Mouse (Mus musculus) liver, embryonic 14.5 days (tissue): ENCODE measurements around the gene Dtx1. TPM values are rescaled to one million over a fixed set of nuclear protein-coding genes. Genes with fewer than 3 reads are reported as not detected.

Source experiments
- ATAC-seq: fragments of 200-750 bp; cut with Nextera tagmentation; 2 replicates; pipeline ENCODE4 v1.8.0; 2017; ENCODE audit warnings: moderate number of reproducible peaks, mild to moderate bottlenecking, moderate library complexity; ENCODE audit not compliant: insufficient read depth
- DNase-seq, 3 experiments: peaks; one replicate each; pipeline ENCODE4 v3.0.0-alpha.2; 2012 to 2013; ENCODE audit warnings: low read depth in 3 of 3, low spot score in 3 of 3
- H3K27ac ChIP-seq: fragments of 300-500 bp; sonication (generic); 2 replicates; pipeline ENCODE4 v1.5.1; 2014; ENCODE audit warnings: moderate library complexity, mild to moderate bottlenecking, control low read depth, inconsistent platforms
- H3K27me3 ChIP-seq: fragments of 300-500 bp; sonication (generic); 2 replicates; pipeline ENCODE4 v1.6.1; 2014; ENCODE audit warnings: mild to moderate bottlenecking, low read length, moderate library complexity; ENCODE audit not compliant: control insufficient read depth, insufficient read depth
- H3K36me3 ChIP-seq: fragments of 300-500 bp; sonication (generic); replicated peaks from 2 replicates; pipeline ENCODE4 v1.6.1; 2014; ENCODE audit warnings: low read depth; ENCODE audit not compliant: control insufficient read depth, insufficient read depth
- H3K4me1 ChIP-seq, 2 experiments: fragments of 200-500 bp in 1 of 2; fragments of 300-500 bp in 1 of 2; sonication (generic) in 1 of 2; replicated peaks; 2 replicates each; pipeline ENCODE4 v1.6.1; 2012 to 2014; ENCODE audit warnings: antibody characterized with exemption in 1 of 2, inconsistent platforms in 1 of 2, low read length in 1 of 2; ENCODE audit not compliant: control insufficient read depth in 2 of 2, insufficient read depth in 2 of 2
- H3K4me2 ChIP-seq: fragments of 300-500 bp; sonication (generic); 2 replicates; pipeline ENCODE4 v1.6.1; 2014; ENCODE audit warnings: low read depth, mild to moderate bottlenecking, control low read depth, moderate library complexity
- H3K4me3 ChIP-seq, 2 experiments: fragments of 200-500 bp in 1 of 2; fragments of 300-500 bp in 1 of 2; sonication (generic) in 1 of 2; 2 replicates each; pipeline ENCODE4 v1.5.1; 2012 to 2014; ENCODE audit warnings: low read depth in 2 of 2, low read length in 2 of 2, mild to moderate bottlenecking in 2 of 2, control low read depth in 1 of 2, inconsistent platforms in 1 of 2, moderate library complexity in 1 of 2; ENCODE audit not compliant: insufficient read depth in 1 of 2
- H3K9ac ChIP-seq: fragments of 300-500 bp; sonication (generic); replicated peaks from 2 replicates; pipeline ENCODE4 v1.6.1; 2014; ENCODE audit warnings: mild to moderate bottlenecking, control low read depth, moderate library complexity
- H3K9me3 ChIP-seq: fragments of 300-500 bp; sonication (generic); 2 replicates; pipeline ENCODE4 v1.6.1; 2016; ENCODE audit warnings: low read length, mixed read lengths; ENCODE audit not compliant: control insufficient read depth
- CTCF ChIP-seq: IDR thresholded peaks from 2 replicates; pipeline ENCODE4 v1.5.1; 2016; ENCODE audit warnings: antibody characterized with exemption, low read depth, control low read depth
- EP300 ChIP-seq: IDR thresholded peaks from 2 replicates; pipeline ENCODE4 v1.6.1; 2016; ENCODE audit warnings: antibody characterized with exemption, low read depth
- WGBS: fragments of 180-500 bp; shearing (Covaris S2); extraction: QIAGEN DNeasy Blood & Tissue Kit; methylation state at CpG from one replicate; pipeline ENCODE4 v1.1.7; 2014; ENCODE audit not compliant: insufficient replicate concordance; 5-methylcytosine and 5-hydroxymethylcytosine counted together
- polyA plus RNA-seq, 2 experiments: library from polyadenylated mRNA; depleted of rRNA in 1 of 2; stranded (reverse) in 1 of 2; unstranded in 1 of 2; fragments of >200 nt; fragmentation: Nextera tagmentation in 1 of 2; extraction: Ambion mirVana in 1 of 2; gene quantifications; 2 replicates each; pipeline versions ENCODE4 v1.2.1 to v1.2.3; 2012 to 2014

Dtx1 gene
- polyA plus RNA-seq, 2 experiments: 0.03 to 0.05 TPM

DNA sequence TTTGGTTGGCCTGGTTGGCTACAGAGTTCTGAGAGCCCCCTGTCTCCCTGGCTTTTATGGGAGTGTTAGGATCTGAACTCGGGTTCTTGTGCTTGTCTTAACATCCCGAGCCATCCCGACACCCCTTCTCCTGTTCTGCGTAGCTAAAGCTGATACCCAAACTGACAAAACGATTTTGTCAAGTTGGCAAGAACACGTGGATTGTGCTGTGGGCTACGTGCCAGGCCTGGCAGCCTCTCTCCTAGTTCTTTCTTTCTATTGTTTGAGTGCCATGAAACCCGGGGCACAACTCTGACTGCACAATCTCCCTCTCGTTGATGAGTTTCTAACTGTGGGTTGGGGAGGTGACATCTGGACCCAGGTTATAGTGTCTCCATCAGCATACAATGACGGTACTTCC lies 17.6 kb upstream of the Dtx1 start:
- Histone ChIP-seq H3K36me3 (no peaks in the 10 kb centered on the region), H3K4me2 (no peak overlapping the region), H3K4me3 (no peak overlapping the region), H3K27ac (no peak overlapping the region), H3K9me3 (no peaks in the 10 kb centered on the region), H3K4me1 (no peaks in the 10 kb centered on the region), H3K27me3 (no peaks in the 10 kb centered on the region), H3K9ac (no peak overlapping the region)
- WGBS: 53% methylated on average over 10 of the region's 10 CpGs
- ATAC-seq: no peak
- TF ChIP-seq EP300: no peak
- no peak for TF ChIP-seq CTCF
- DNase-seq: no peak

GRCm38 (mm10) chr5:120725811-120726455 lies 14.2 kb upstream of the Dtx1 start:
- no peak for DNase-seq
- Histone ChIP-seq H3K27ac (no peak overlapping the region), H3K4me3 (no peak overlapping the region), H3K9ac (no peak overlapping the region), H3K36me3 (no peaks in the 10 kb centered on the region), H3K4me1 (no peaks in the 10 kb centered on the region), H3K4me2 (no peak overlapping the region), H3K27me3 (no peaks in the 10 kb centered on the region), H3K9me3 (no peaks in the 10 kb centered on the region)
- no peak for ATAC-seq
- 46% methylated on average over 12 of the region's 12 CpGs for WGBS
- TF ChIP-seq CTCF (no peak), EP300 (no peak)

GRCm38 (mm10) chr5:120721005-120721404 lies 9.3 kb upstream of the Dtx1 start:
- H3K9ac ChIP-seq: no peak overlapping the region
- H3K27ac ChIP-seq: no peak overlapping the region
- DNase-seq (no peak), ATAC-seq (no peak)
- 30% methylated on average over 7 of the region's 7 CpGs for WGBS
- H3K27me3 ChIP-seq: no peaks in the 10 kb centered on the region
- TF ChIP-seq CTCF (no peak), EP300 (no peak)
- no peaks in the 10 kb centered on the region for H3K9me3 ChIP-seq
- H3K4me2 ChIP-seq: no peak overlapping the region
- no peak overlapping the region for H3K4me3 ChIP-seq
- H3K36me3 ChIP-seq: no peaks in the 10 kb centered on the region
- no peaks in the 10 kb centered on the region for H3K4me1 ChIP-seq

- H3K27ac ChIP-seq: no peak overlapping the region
- 47% methylated on average over 13 of the region's 15 CpGs for WGBS
- no peak overlapping the region for H3K4me2 ChIP-seq
- H3K27me3 ChIP-seq: peaks cover 2% of the 10 kb centered on the region; the same call in 1 of the 2 replicates
- H3K9me3 ChIP-seq: no peaks in the 10 kb centered on the region
- TF ChIP-seq CTCF: peak; percentile 22; the same call in 1 of the 2 replicates
- no peak for TF ChIP-seq EP300
- DNase-seq: no peak
- H3K36me3 ChIP-seq: no peaks in the 10 kb centered on the region
- ATAC-seq: no peak
- H3K4me1 ChIP-seq: no peaks in the 10 kb centered on the region
- H3K4me3 ChIP-seq: no peak overlapping the region
- H3K9ac ChIP-seq: no peak overlapping the region
Measured at GRCm38 (mm10) chr5:120718600-120719378, 7.1 kb upstream of the Dtx1 start.

DNA sequence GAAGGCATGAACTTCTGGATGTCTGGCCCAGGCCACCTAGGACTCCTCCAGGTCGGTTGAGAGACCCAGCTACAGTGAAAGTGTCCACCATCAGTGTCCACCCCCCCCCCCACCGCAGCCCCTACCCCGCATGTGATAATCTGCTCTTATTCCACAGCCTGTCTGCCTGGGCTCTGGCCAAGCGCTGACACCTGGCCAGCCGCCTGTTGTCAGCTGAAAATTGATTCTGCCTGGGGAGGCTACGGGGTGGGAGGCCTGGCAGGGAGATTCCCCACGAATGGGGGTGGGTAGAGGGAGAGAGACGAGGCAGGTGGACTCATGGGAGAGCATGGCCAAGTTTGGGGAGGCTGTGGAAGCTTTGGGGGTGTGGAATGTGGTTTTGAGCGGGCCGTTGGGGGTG lies 5.4 kb upstream of the Dtx1 start:
- WGBS: 58% methylated on average over 10 of the region's 10 CpGs

More for the DNA sequence above, 5.4 kb upstream of the Dtx1 start:
- no peak for TF ChIP-seq CTCF
- no peak for TF ChIP-seq EP300
- H3K4me2 ChIP-seq: no peak overlapping the region
- H3K27me3 ChIP-seq: peaks cover 7% of the 10 kb centered on the region
- H3K9me3 ChIP-seq: no peaks in the 10 kb centered on the region
- no peaks in the 10 kb centered on the region for H3K36me3 ChIP-seq
- ATAC-seq (no peak), DNase-seq (no peak)
- no peaks in the 10 kb centered on the region for H3K4me1 ChIP-seq
- H3K4me3 ChIP-seq: no peak overlapping the region
- no peak overlapping the region for H3K27ac ChIP-seq
- no peak overlapping the region for H3K9ac ChIP-seq
